Mouse (Mus musculus) midbrain, embryonic 13.5 days (tissue): ENCODE measurements around the gene Gm45623. TPM values are rescaled to one million over a fixed set of nuclear protein-coding genes. Genes with fewer than 3 reads are reported as not detected.

Experiments used
- ATAC-seq: fragments of 200-750 bp; cut with Nextera tagmentation; 2 replicates; pipeline ENCODE4 v1.8.0; 2017; ENCODE audit warnings: mild to moderate bottlenecking, moderate TSS enrichment, moderate library complexity
- H3K27ac ChIP-seq: fragments of 300-500 bp; sonication (generic); 2 replicates; pipeline ENCODE4 v1.5.1; 2015; ENCODE audit warnings: inconsistent platforms, mild to moderate bottlenecking, moderate library complexity
- H3K27me3 ChIP-seq: fragments of 300-500 bp; sonication (generic); 2 replicates; pipeline ENCODE4 v1.6.1; 2015; ENCODE audit warnings: mild to moderate bottlenecking, inconsistent platforms
- H3K36me3 ChIP-seq: fragments of 300-500 bp; sonication (generic); 2 replicates; pipeline ENCODE4 v1.6.1; 2015; ENCODE audit warnings: mild to moderate bottlenecking, inconsistent platforms
- H3K4me1 ChIP-seq: fragments of 300-500 bp; sonication (generic); replicated peaks from 2 replicates; pipeline ENCODE4 v1.6.1; 2015; ENCODE audit warnings: inconsistent platforms
- H3K4me2 ChIP-seq: fragments of 300-500 bp; sonication (generic); replicated peaks from 2 replicates; pipeline ENCODE4 v1.6.1; 2015; ENCODE audit warnings: moderate library complexity, mild to moderate bottlenecking, inconsistent platforms
- H3K4me3 ChIP-seq: fragments of 300-500 bp; sonication (generic); replicated peaks from 2 replicates; pipeline ENCODE4 v1.5.1; 2015; ENCODE audit warnings: mild to moderate bottlenecking, inconsistent platforms
- H3K9ac ChIP-seq: fragments of 300-500 bp; sonication (generic); replicated peaks from 2 replicates; pipeline ENCODE4 v1.6.1; 2015; ENCODE audit warnings: mild to moderate bottlenecking, inconsistent platforms
- H3K9me3 ChIP-seq: fragments of 300-500 bp; sonication (generic); 2 replicates; pipeline ENCODE4 v1.6.1; 2016; ENCODE audit warnings: mild to moderate bottlenecking, inconsistent platforms
- WGBS: fragments of 180-500 bp; shearing (Covaris S2); methylation state at CpG from one replicate; pipeline ENCODE4 v1.1.7; 2015; 5-methylcytosine and 5-hydroxymethylcytosine counted together
- polyA plus RNA-seq: library from polyadenylated mRNA; unstranded; fragments of >200 nt; fragmentation: Nextera tagmentation; extraction: Ambion mirVana; gene quantifications from 2 replicates; pipeline ENCODE4 v1.2.1, GENCODE M21; 2015

Gene Gm45623
- 0.74 and 1.2 TPM in 2 replicates for polyA plus RNA-seq

DNA sequence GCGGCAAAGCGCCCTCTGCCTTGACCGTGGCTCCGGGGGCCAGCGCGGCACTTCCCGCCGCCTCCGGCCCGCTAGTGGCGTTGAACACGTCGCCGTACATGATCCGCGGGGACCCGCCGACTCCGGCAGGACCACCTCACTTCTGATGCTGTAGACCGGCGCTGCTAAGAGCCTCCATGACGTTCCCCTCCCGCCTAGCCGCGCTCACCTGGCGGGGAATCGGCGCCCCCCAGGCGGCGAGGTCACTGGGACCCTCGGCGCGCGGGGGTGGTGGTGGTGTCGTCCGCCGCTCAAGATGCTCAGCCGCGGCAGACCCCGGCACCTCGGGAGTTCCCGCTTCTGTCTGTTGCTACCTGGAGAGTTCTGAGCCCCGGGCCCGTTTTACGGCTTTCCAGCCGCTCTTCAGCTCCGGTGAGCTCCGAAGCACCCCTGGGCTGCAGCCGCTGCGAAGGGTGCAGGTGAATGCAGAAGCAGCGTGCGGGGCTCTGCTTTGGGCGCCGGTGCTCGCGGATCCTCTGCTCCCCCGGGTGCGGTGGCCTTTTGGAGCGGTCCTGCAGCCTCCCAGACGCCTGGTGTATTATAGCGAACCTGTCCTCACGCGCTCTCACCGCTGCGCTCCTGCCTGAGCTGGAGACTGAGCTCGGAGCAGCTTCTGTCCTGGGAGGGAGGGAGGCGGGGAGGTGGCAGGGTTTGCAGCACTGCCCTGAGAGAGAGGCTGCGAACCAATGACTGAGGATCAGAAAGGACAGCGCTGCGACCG lies at the start of gene Gm45623:
Gene Gm45623, minus strand, starts transcription at position 636 of the 760 bp plus-strand sequence.
- Histone ChIP-seq H3K4me1 (peaks cover 21% of the 10 kb centered on the region), H3K4me2 (peak within 1 kb of the TSS; percentile 86), H3K9me3 (no peaks in the 10 kb centered on the region), H3K27ac (no peak within 1 kb of the TSS), H3K36me3 (no peaks in the 10 kb centered on the region), H3K4me3 (peak within 1 kb of the TSS; percentile 49), H3K27me3 (peaks cover 64% of the 10 kb centered on the region), H3K9ac (peak within 1 kb of the TSS; percentile 62)
- peak; percentile 15; the same call in 1 of the 2 replicates for ATAC-seq
- under 1% methylated on average over 70 of the region's 71 CpGs for WGBS

- Histone ChIP-seq H3K27ac (no peak overlapping the region), H3K4me3 (no peak overlapping the region), H3K9ac (no peak overlapping the region), H3K36me3 (no peaks in the 10 kb centered on the region), H3K4me2 (no peak overlapping the region), H3K4me1 (peaks cover 22% of the 10 kb centered on the region), H3K27me3 (peaks cover 11% of the 10 kb centered on the region), H3K9me3 (no peaks in the 10 kb centered on the region)
- 83% methylated on average over 7 of the region's 7 CpGs for WGBS
- no peak for ATAC-seq
Measured at GRCm38 (mm10) chr13:56797459-56797858, 43.8 kb upstream of the Gm45623 start.

DNA sequence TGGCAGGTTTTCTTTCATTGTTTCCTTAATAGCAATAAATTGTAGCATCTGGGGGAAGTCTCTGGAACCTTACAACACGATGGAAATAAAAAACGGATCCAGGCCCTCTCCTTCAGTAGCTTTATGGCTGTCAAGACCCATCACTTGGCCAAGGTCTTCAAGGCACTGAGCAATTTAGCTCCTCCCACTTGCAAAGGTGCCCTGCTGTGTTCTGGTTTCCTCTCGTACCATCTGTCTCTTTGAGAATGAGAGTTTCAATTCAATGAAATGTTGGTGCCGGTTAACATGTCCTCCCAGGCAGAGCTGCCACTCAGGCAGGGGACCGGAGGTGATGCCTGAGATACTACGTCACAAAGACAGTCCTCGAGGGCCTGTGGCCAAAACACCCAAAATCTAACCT lies 41.9 kb upstream of the Gm45623 start:
- no peaks in the 10 kb centered on the region for H3K36me3 ChIP-seq
- no peak overlapping the region for H3K4me3 ChIP-seq
- peaks cover 11% of the 10 kb centered on the region for H3K27me3 ChIP-seq
- H3K9me3 ChIP-seq: no peaks in the 10 kb centered on the region
- H3K9ac ChIP-seq: no peak overlapping the region
- H3K4me2 ChIP-seq: no peak overlapping the region
- WGBS: 74% methylated on average over 7 of the region's 7 CpGs
- ATAC-seq: no peak
- no peak overlapping the region for H3K27ac ChIP-seq
- peaks cover 30% of the 10 kb centered on the region for H3K4me1 ChIP-seq

DNA sequence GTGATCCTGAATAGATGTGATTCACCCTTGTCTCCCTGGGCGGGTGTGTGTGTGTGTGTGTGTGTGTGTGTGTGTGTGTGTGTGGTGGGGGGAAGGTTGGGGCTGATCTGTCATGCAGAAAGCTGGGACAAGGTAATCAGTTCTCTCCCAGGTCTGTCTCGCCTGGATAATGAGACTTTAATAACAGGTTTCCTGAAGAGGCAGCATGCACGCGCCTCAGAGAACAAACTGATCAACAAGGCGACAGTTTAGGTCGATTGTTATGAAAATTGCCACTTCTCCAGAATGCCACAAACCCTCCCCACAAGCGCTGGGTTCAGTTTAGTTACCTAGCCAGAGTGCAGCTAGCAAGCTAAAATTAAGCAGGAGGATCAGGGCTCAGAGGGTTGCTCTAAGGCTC lies 40.8 kb upstream of the Gm45623 start:
- Histone ChIP-seq H3K27me3 (peaks cover 8% of the 10 kb centered on the region), H3K27ac (0 out of 2 replicates have a peak overlapping the region, but pooled peaks have one; percentile 30), H3K36me3 (no peaks in the 10 kb centered on the region), H3K9ac (no peak overlapping the region), H3K4me3 (no peak overlapping the region), H3K4me2 (no peak overlapping the region), H3K4me1 (peaks cover 30% of the 10 kb centered on the region), H3K9me3 (no peaks in the 10 kb centered on the region)
- no peak for ATAC-seq
- WGBS: 45% methylated on average over 7 of the region's 7 CpGs

DNA sequence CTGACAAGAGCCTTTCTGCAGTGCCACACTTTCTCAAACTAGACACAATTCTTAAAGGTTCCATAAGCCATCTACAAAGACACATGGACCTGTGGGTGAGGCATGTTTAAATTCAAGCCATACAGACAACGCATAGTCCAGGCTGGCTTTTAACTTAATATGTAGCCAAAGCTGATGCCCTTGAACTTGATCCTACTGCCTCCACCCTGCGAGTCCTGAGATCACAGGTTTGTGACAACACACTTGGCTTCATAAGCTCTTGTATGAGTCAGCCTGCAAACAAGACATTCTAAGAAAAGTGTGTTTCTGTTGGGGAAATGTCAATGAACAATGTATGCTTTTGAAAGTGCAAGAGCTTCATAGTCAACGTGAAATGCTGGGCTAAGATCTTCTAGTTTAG lies 39.2 kb upstream of the Gm45623 start:
- ATAC-seq: no peak
- 92% methylated on average over 3 of the region's 3 CpGs for WGBS
- no peaks in the 10 kb centered on the region for H3K9me3 ChIP-seq
- no peaks in the 10 kb centered on the region for H3K36me3 ChIP-seq
- peaks cover 8% of the 10 kb centered on the region for H3K27me3 ChIP-seq
- no peak overlapping the region for H3K27ac ChIP-seq
- no peak overlapping the region for H3K4me2 ChIP-seq
- no peak overlapping the region for H3K4me3 ChIP-seq
- peaks cover 30% of the 10 kb centered on the region for H3K4me1 ChIP-seq
- H3K9ac ChIP-seq: no peak overlapping the region

DNA sequence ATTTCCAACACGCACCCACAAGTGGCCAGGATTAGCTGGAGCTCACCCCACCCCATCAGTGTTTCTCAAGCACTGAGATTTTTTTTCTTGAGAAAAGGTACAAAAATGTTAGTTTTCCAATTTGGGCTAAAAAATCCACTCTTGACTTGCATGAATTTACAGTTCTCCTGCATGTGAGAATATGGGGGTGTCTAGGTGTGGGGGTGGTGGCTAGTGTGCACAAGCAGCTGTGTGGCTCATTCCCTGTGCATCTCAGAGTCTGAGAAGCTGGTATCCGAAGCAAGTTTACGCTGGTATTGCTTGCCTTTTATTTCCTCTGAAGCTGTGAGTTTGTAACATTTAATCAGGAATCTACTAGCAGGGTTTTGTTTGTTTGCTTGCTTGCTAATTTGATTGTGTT lies 37.1 kb upstream of the Gm45623 start:
- H3K27me3 ChIP-seq: no peaks in the 10 kb centered on the region
- WGBS: 92% methylated on average over 3 of the region's 3 CpGs
- no peak for ATAC-seq
- no peak overlapping the region for H3K4me3 ChIP-seq
- H3K36me3 ChIP-seq: no peaks in the 10 kb centered on the region
- H3K4me2 ChIP-seq: no peak overlapping the region
- H3K27ac ChIP-seq: no peak overlapping the region
- no peaks in the 10 kb centered on the region for H3K9me3 ChIP-seq
- no peak overlapping the region for H3K9ac ChIP-seq
- H3K4me1 ChIP-seq: peaks cover 26% of the 10 kb centered on the region

DNA sequence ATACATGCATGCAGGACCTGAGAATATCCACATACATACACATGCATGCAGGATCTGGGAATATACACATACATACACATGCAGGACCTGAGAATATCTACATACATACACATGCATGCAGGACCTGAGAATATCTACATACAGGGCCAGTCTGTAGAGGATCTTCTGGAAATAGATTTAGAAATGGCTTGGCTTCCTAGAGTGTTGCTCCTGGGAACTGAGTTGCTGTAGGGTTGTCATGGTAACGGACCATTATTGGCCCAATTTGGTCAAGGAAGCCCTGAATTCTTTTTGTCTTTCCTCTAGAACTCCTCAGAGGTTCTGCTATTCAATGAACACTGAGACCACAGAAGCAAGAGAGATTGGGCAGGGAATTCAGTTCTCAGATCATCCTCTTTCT lies 29.0 kb upstream of the Gm45623 start:
- no peak for ATAC-seq

DNA sequence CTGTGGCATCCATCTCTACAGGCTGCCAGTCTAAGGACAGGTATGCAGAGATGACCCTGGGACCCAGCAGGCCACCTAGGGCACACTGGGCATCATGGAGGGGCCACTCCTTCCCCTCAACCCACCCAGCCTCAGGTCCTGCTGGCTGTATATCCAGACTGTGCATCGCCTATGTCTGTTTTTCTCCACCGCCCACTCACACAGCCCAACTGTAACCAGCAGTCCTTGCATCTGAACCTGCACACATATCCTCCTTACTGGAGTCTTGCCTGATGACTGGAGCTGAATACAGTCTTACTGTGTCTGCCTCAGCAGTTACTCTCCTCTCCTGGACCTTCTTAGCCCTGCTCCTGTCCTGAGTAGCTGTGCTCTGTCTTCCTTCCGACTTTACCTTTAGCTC lies 28.1 kb upstream of the Gm45623 start:
- no peak overlapping the region for H3K4me3 ChIP-seq
- no peaks in the 10 kb centered on the region for H3K27me3 ChIP-seq
- ATAC-seq: 0 out of 2 replicates have a peak, but pooled peaks have one; percentile 22
- 93% methylated on average over 3 of the region's 3 CpGs for WGBS
- H3K9me3 ChIP-seq: 0 out of 2 replicates have a peak, but pooled peaks cover 2% of the 10 kb centered on the region
- H3K36me3 ChIP-seq: no peaks in the 10 kb centered on the region
- H3K4me2 ChIP-seq: no peak overlapping the region
- H3K4me1 ChIP-seq: peaks cover 37% of the 10 kb centered on the region
- peak overlapping the region; percentile 77 for H3K27ac ChIP-seq
- H3K9ac ChIP-seq: 0 out of 2 replicates have a peak overlapping the region, but pooled peaks have one; percentile 14

More for the DNA sequence above, 29.0 kb upstream of the Gm45623 start:
- H3K9ac ChIP-seq: no peak overlapping the region
- H3K4me3 ChIP-seq: no peak overlapping the region
- no peaks in the 10 kb centered on the region for H3K36me3 ChIP-seq
- H3K4me2 ChIP-seq: no peak overlapping the region
- H3K27me3 ChIP-seq: no peaks in the 10 kb centered on the region
- WGBS: 93% methylated on average over 1 of the region's 1 CpGs
- 0 out of 2 replicates have a peak overlapping the region, but pooled peaks have one; percentile 77 for H3K27ac ChIP-seq
- H3K9me3 ChIP-seq: 0 out of 2 replicates have a peak, but pooled peaks cover 2% of the 10 kb centered on the region
- peaks cover 37% of the 10 kb centered on the region for H3K4me1 ChIP-seq

DNA sequence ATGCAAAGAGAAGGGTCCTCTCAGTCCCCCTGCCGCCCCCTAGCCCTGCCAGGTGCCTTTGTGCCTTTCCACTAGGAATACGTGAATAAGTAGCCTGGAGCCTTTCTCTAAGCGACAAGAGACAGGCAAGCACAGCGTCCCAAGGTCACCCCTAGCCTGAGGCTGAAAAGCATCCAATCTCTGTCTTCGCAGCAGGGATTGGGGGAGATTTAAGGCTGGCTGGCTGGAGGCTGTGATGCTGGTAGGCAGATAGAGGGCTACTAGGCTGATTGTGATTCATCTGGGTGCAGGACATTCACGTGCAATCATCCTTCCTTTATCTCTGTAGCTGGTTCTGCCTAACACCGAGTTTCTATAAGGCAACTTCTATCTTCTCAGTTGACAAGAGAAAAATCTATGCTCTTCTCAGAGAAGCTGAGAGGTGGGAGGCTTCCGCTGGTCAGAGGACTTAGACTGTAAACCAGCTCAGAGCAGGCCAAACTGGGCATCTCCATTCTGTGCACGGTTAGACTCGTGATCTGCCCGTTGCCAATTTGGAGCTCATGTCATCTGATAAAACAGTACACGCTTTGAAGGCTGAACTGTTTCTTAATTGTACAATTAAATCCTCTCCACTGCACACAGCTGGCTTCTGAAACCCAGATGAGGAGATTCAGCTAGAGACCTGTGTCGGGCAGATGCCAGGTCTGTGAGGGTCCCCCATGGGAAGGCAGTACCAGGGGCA lies 27.3 kb upstream of the Gm45623 start:
- ATAC-seq: peak; percentile 62
- Histone ChIP-seq H3K9ac (0 out of 2 replicates have a peak overlapping the region, but pooled peaks have one; percentile 14), H3K4me2 (no peak overlapping the region), H3K9me3 (0 out of 2 replicates have a peak, but pooled peaks cover 2% of the 10 kb centered on the region), H3K27ac (peak overlapping the region; percentile 77), H3K4me3 (no peak overlapping the region), H3K36me3 (no peaks in the 10 kb centered on the region), H3K4me1 (peaks cover 37% of the 10 kb centered on the region), H3K27me3 (no peaks in the 10 kb centered on the region)
- 44% methylated on average over 13 of the region's 13 CpGs for WGBS

DNA sequence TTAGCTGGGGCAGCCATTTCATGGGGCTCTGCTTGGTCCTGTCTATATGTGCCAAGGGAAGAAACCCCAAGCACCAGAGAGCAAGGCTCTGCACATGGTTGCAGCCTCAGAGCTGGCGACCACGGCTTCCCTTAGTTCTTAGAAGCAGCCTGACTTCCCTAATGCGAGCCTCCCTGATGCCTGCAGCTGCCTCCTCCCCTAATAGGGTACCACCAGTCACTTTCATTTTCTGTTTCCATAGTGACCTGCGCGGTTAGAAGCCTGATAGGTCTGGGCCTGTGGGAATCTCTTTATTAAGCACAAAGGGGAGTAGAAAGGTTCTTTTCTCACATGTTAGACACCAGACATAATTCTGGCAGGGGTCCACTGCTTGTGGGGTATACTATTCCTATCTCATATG lies 20.7 kb upstream of the Gm45623 start:
- 3% methylated on average over 5 of the region's 5 CpGs for WGBS
- Histone ChIP-seq H3K36me3 (no peaks in the 10 kb centered on the region), H3K9ac (no peak overlapping the region), H3K4me1 (peaks cover 37% of the 10 kb centered on the region), H3K27me3 (no peaks in the 10 kb centered on the region), H3K4me3 (no peak overlapping the region), H3K9me3 (no peaks in the 10 kb centered on the region), H3K4me2 (peak overlapping the region; percentile 27), H3K27ac (peak overlapping the region; percentile 90)
- peak; percentile 90 for ATAC-seq

DNA sequence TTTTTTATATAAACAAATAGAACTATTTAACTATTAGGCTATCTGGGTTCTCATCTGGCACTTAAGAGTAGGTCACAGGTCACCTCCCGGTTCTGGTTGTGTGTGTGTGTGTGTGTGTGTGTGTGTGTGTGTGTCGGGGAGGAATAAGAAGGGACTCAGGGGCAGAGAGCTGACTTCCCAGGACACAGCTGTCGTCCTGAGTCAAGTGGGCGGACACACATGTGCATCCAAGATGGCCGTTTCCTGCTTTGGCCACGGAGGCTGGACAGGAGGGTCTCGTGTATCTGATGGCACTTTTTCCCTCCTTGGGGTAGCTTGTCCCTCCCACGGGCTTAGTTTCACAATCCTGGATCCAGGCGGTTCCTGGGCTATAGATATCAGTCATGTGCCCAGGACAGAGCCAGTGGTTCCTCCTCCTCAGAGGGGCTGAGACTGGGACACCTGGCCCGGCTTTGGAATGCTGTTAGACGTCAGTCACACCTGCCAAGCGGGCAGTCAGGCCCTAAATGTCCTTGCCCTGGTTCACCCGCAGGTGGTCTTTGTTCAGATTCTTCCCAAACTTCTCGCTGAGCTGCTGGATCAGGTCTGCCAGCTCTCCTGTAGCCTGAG lies 19.7 kb upstream of the Gm45623 start:
- WGBS: 58% methylated on average over 14 of the region's 14 CpGs
- Histone ChIP-seq H3K4me1 (peaks cover 46% of the 10 kb centered on the region), H3K4me3 (no peak overlapping the region), H3K27me3 (no peaks in the 10 kb centered on the region), H3K27ac (peak overlapping the region; percentile 90), H3K36me3 (no peaks in the 10 kb centered on the region), H3K4me2 (no peak overlapping the region), H3K9me3 (no peaks in the 10 kb centered on the region), H3K9ac (no peak overlapping the region)
- no peak for ATAC-seq

GRCm38 (mm10) chr13:56772592-56772991 lies 19.0 kb upstream of the Gm45623 start:
- Histone ChIP-seq H3K9me3 (no peaks in the 10 kb centered on the region), H3K27me3 (no peaks in the 10 kb centered on the region), H3K4me1 (peaks cover 48% of the 10 kb centered on the region), H3K36me3 (no peaks in the 10 kb centered on the region), H3K4me3 (no peak overlapping the region), H3K4me2 (no peak overlapping the region), H3K27ac (no peak overlapping the region), H3K9ac (no peak overlapping the region)
- 62% methylated on average over 3 of the region's 3 CpGs for WGBS
- no peak for ATAC-seq
